Mouse (Mus musculus) midbrain, embryonic 15.5 days (tissue): ENCODE measurements at regions not wholly inside any gene's neighbourhood (a gene's known extent, or its start where the extent isn't known, plus 50 kb on each side); places are given as distances from the start of the nearest gene placed in this dataset.

Experiments used
- ATAC-seq: fragments of 200-750 bp; cut with Nextera tagmentation; replicated peaks from 2 replicates; pipeline ENCODE4 v1.8.0; 2017; ENCODE audit warnings: moderate TSS enrichment
- H3K27ac ChIP-seq: fragments of 300-500 bp; sonication (generic); 2 replicates; pipeline ENCODE4 v1.5.1; 2015; ENCODE audit warnings: mild to moderate bottlenecking, inconsistent platforms
- H3K27me3 ChIP-seq: fragments of 300-500 bp; sonication (generic); replicated peaks from 2 replicates; pipeline ENCODE4 v1.6.1; 2015; ENCODE audit warnings: inconsistent platforms
- H3K36me3 ChIP-seq: fragments of 300-500 bp; sonication (generic); replicated peaks from 2 replicates; pipeline ENCODE4 v1.6.1; 2015; ENCODE audit warnings: inconsistent platforms
- H3K4me1 ChIP-seq: fragments of 300-500 bp; sonication (generic); 2 replicates; pipeline ENCODE4 v1.6.1; 2015; ENCODE audit warnings: inconsistent platforms
- H3K4me2 ChIP-seq: fragments of 300-500 bp; sonication (generic); 2 replicates; pipeline ENCODE4 v1.6.1; 2015; ENCODE audit warnings: inconsistent platforms, mild to moderate bottlenecking, moderate library complexity
- H3K4me3 ChIP-seq: fragments of 300-500 bp; sonication (generic); 2 replicates; pipeline ENCODE4 v1.5.1; 2015; ENCODE audit warnings: mild to moderate bottlenecking, inconsistent platforms
- H3K9ac ChIP-seq: fragments of 300-500 bp; sonication (generic); 2 replicates; pipeline ENCODE4 v1.6.1; 2015; ENCODE audit warnings: mild to moderate bottlenecking, inconsistent platforms
- H3K9me3 ChIP-seq: fragments of 300-500 bp; sonication (generic); 2 replicates; pipeline ENCODE4 v1.6.1; 2016; ENCODE audit warnings: inconsistent platforms
- WGBS: fragments of 180-500 bp; shearing (Covaris S2); methylation state at CpG from one replicate; pipeline ENCODE4 v1.1.7; 2015; ENCODE audit warnings: mixed read lengths; 5-methylcytosine and 5-hydroxymethylcytosine counted together

DNA sequence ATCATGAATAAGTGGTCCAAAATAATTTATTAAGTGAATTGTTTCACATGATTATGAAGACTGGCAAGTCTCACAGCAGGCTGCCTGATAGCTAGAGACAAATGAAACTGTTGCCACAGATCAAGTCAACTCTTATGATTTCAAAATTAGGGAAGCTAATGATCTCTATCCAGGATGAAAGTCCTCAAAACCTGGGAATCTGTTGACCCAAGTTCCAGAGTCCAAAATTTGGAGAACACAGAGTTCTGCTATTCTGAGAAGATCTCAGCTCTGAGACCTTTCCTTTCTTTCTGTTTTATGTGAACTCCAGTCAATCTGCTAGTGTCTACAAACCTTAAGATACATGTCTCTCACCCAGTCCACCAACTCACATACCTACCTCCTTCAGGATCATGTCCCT is 248.9 kb upstream of the Fshr start:
- Histone ChIP-seq H3K27ac (no peak overlapping the region), H3K36me3 (no peaks in the 10 kb centered on the region), H3K4me2 (no peak overlapping the region), H3K4me3 (no peak overlapping the region), H3K27me3 (no peaks in the 10 kb centered on the region), H3K9me3 (no peaks in the 10 kb centered on the region), H3K9ac (no peak overlapping the region), H3K4me1 (no peaks in the 10 kb centered on the region)
- ATAC-seq, result no peak

DNA sequence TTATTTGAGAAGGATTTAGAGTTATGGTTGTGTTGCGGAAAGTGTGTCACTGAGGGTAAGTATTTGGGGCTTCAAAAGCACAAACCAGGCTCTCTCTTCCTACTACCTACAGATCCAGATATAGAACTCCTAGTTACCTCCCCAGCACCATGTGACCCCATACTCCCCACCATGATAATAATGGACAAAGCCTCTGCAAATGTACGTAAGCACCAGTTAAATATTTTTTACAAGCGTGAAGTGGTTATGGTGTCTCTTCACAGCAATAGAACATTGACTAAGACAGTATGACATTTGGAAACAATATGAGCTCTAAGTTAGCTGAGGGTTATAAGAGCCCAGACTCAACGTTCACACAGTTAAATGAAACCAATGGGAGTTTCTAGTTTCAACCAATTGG is 233.8 kb upstream of the Fshr start:
- no peaks in the 10 kb centered on the region for H3K4me1 ChIP-seq
- no peaks in the 10 kb centered on the region for H3K36me3 ChIP-seq
- H3K9ac ChIP-seq, result no peak overlapping the region
- no peaks in the 10 kb centered on the region for H3K9me3 ChIP-seq
- no peaks in the 10 kb centered on the region for H3K27me3 ChIP-seq
- no peak overlapping the region for H3K4me3 ChIP-seq
- 87% methylated on average over 4 of the region's 4 CpGs for WGBS
- no peak for ATAC-seq
- H3K27ac ChIP-seq, result no peak overlapping the region
- H3K4me2 ChIP-seq, result no peak overlapping the region

DNA sequence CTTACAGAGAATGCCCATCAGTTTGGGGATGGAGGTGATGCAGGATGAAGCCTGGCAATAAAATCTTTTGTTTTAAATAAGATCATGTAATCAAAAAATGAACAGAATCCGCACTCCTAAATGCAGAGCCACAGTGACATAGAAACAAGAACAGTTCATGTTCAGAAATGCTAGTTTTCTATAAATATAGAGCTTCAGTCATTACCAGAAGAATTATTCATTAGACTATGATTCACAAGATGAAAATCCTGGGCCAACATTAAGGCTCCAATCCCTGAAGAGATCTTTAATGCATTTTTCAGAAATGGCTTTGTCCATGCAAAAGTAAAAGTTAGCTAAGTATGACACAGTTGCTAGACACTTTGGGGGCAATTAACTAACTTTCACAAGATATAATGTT is 209.6 kb upstream of the Fshr start:
- no peak for ATAC-seq
- no peaks in the 10 kb centered on the region for H3K27me3 ChIP-seq
- 90% methylated on average over 1 of the region's 1 CpGs for WGBS
- no peak overlapping the region for H3K9ac ChIP-seq
- H3K4me2 ChIP-seq, result no peak overlapping the region
- H3K9me3 ChIP-seq, result no peaks in the 10 kb centered on the region
- H3K4me3 ChIP-seq, result no peak overlapping the region
- no peaks in the 10 kb centered on the region for H3K4me1 ChIP-seq
- no peak overlapping the region for H3K27ac ChIP-seq
- no peaks in the 10 kb centered on the region for H3K36me3 ChIP-seq

- 75% methylated on average over 2 of the region's 2 CpGs for WGBS
- H3K27me3 ChIP-seq, result no peaks in the 10 kb centered on the region
- no peaks in the 10 kb centered on the region for H3K4me1 ChIP-seq
- no peaks in the 10 kb centered on the region for H3K9me3 ChIP-seq
- no peak overlapping the region for H3K4me2 ChIP-seq
- ATAC-seq, result no peak
- no peak overlapping the region for H3K27ac ChIP-seq
- no peaks in the 10 kb centered on the region for H3K36me3 ChIP-seq
- no peak overlapping the region for H3K4me3 ChIP-seq
- H3K9ac ChIP-seq, result no peak overlapping the region
Observed at GRCm38 (mm10) chr17:89405589-89405988, 205.1 kb upstream of the Fshr start.

DNA sequence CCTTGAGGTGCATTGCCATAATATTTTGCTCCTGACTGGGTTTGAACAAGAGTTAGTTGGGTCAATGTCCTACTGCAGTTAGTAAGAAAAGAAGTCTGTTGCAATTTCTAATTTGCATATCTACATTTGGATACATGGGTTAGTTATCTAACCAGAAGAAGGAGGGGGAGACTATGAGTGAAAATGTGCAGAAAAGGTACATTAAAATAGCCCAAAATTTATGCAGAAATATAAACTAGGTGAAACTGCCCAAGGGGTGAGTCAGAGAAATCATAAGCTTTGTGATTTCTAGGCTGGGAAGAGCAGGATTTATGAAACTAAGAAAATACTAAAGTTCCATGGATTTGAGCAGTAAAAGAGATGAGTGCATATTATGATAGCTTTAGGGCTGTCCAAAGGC is 156.8 kb upstream of the Fshr start:
- no peak for ATAC-seq
- no peak overlapping the region for H3K9ac ChIP-seq
- no peaks in the 10 kb centered on the region for H3K9me3 ChIP-seq
- no peaks in the 10 kb centered on the region for H3K27me3 ChIP-seq
- H3K36me3 ChIP-seq, result no peaks in the 10 kb centered on the region
- no peaks in the 10 kb centered on the region for H3K4me1 ChIP-seq
- no peak overlapping the region for H3K4me3 ChIP-seq
- no peak overlapping the region for H3K27ac ChIP-seq
- H3K4me2 ChIP-seq, result no peak overlapping the region

DNA sequence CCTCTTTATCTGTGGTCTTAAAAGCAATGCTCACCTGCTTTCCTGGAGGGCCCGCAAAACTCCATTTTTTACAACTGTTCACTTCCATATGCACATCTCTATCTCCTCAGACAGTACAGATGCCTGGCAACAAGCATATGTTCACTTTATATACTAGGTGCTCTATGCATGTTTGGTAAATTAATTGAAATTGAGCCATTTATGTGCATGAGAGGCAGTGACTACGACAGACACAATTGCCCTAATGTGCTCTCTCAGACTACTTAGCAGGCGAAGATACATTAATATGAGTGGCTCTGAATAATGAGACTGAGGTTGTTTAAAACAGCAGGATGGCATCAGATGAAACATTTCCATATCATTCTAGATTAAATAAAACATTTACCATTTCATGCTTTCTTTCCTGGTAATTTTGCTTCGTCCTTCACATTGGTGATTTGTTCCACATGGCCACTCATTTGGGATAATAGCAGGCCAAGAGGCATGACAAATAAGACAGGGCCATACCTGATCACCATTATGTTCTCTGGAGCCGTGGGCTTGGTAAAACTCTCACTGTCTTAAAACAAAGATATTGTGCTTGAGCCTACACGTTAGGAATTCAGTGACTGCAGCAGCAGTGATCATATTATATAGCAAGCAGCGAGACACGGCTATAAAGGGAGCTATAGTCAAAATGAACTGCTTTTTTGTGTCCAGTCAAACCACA is 140.2 kb upstream of the Fshr start:
- 61% methylated on average over 8 of the region's 8 CpGs for WGBS
- Histone ChIP-seq H3K9ac (no peak overlapping the region), H3K4me2 (no peak overlapping the region), H3K4me3 (no peak overlapping the region), H3K27me3 (no peaks in the 10 kb centered on the region), H3K4me1 (no peaks in the 10 kb centered on the region), H3K27ac (no peak overlapping the region), H3K36me3 (no peaks in the 10 kb centered on the region), H3K9me3 (no peaks in the 10 kb centered on the region)
- no peak for ATAC-seq

DNA sequence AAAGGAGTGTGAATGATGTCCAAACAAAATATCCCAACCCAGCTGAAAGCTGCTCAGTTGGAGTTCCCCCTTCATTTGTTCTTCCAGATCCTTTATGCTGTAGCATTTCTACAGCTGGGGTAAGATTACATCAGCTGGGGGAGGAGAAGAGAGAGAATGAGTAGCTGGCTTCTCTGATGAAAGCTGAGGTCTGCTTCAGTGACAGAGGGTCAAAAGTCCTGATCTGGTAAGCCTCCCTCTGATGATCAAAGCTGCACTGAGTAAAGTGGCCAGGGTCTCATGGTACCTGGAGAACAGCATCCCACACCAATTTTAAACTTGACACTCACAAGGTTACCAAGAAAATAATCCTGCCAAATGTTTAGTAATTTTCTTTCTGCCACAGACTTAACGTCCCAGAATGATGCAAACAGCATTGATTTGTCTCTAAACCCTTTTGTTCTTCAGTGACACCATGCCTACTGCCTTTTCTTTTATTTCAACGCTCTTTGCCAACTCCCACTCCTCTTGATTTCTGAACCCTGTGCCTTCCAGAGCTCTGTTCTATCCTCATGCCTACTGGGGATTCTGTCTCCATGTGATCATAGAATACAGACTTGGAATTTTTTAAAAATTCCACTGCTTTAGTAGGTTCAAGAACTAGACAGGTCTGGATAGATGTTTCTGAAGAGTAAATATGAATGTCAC is 119.3 kb upstream of the Fshr start:
- Histone ChIP-seq H3K27me3 (no peaks in the 10 kb centered on the region), H3K27ac (no peak overlapping the region), H3K4me1 (no peaks in the 10 kb centered on the region), H3K9me3 (no peaks in the 10 kb centered on the region), H3K36me3 (no peaks in the 10 kb centered on the region), H3K4me3 (no peak overlapping the region), H3K4me2 (no peak overlapping the region), H3K9ac (no peak overlapping the region)
- no peak for ATAC-seq
- WGBS, result 31% methylated on average over 2 of the region's 2 CpGs

DNA sequence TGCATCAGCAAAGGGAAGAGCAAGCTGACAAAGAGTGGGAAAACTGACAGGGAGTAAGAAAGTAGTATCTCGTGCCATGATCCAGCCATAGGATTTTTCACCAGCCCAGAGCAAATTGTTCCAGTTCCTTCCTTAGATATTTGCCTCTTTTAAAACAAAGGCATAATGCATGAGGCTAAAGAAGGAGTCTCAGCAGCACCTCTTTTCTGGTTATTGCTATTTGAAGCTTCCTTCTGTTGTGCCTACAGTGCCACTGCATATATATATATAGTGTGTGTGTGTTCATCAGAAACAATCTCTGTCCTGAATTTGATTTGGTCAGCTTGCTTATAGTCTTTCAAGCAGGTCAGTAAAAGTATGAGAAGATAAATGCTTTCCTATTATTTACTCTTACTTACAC is 117.9 kb upstream of the Fshr start:
- Histone ChIP-seq H3K4me3 (no peak overlapping the region), H3K27me3 (no peaks in the 10 kb centered on the region), H3K9me3 (no peaks in the 10 kb centered on the region), H3K36me3 (no peaks in the 10 kb centered on the region), H3K4me1 (no peaks in the 10 kb centered on the region), H3K4me2 (no peak overlapping the region), H3K9ac (no peak overlapping the region), H3K27ac (no peak overlapping the region)
- WGBS, result 84% methylated on average over 1 of the region's 1 CpGs
- ATAC-seq, result no peak

- Histone ChIP-seq H3K4me2 (no peak overlapping the region), H3K36me3 (no peaks in the 10 kb centered on the region), H3K9ac (no peak overlapping the region), H3K4me3 (no peak overlapping the region), H3K9me3 (no peaks in the 10 kb centered on the region), H3K4me1 (no peaks in the 10 kb centered on the region), H3K27ac (no peak overlapping the region), H3K27me3 (no peaks in the 10 kb centered on the region)
- no peak for ATAC-seq
- 91% methylated on average over 12 of the region's 12 CpGs for WGBS
Observed at GRCm38 (mm10) chr17:89311133-89311532, 110.7 kb upstream of the Fshr start.

DNA sequence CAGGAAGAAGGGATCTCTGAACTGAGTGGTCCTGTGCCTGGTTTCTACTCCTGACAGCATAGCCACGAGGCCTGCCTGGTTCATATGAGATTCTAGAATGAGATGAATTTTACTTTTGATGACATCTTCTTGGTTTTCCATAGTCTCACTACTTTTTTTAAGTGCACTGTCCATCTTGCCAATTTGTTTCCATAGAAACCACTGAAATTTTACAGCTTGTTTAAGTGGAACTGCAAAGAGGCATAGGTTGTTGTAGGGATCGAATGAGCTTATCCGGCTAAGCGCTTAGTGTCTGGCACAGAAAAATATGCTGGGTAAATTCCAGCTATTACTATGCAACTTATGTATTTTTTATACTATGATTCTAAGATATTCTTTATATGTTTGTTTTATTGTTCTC is 100.8 kb upstream of the Fshr start:
- no peaks in the 10 kb centered on the region for H3K27me3 ChIP-seq
- WGBS, result 83% methylated on average over 4 of the region's 4 CpGs
- no peak for ATAC-seq
- no peak overlapping the region for H3K4me2 ChIP-seq
- H3K4me1 ChIP-seq, result peaks cover 10% of the 10 kb centered on the region
- no peaks in the 10 kb centered on the region for H3K36me3 ChIP-seq
- no peak overlapping the region for H3K4me3 ChIP-seq
- no peak overlapping the region for H3K27ac ChIP-seq
- no peak overlapping the region for H3K9ac ChIP-seq
- no peaks in the 10 kb centered on the region for H3K9me3 ChIP-seq

DNA sequence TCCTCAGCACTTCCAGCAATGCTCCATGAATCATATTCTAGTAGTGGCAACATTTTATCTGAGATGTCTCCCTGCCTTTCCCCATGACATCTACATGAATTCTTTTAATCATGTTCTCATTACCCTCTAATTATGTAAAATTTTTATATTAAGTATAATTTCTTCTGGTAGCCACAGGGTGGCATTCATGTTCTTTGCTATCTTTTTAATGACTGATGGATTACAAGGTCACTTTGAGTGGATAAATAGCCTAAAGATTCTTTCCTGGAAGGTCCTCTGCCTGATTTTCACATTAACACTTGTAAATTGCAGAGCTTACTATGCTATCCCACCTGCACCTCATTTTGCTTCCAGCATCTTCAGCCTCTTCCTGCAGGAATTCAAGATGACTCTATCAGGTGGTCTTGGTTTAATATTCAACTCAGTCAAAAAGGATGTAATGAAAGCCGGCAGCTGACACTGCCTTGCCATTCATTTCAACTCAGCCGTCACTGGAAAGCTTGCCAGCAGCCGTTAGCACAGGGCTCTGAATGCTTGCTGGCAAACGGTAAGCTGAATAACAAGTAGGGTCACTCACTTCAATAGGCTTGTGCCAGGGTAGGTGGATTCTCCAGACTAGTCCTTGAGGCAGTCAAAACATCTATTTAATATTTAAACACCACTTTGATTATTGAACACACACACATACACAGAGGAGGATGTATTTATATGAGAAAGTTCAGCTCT is 97.0 kb upstream of the Fshr start:
- Histone ChIP-seq H3K4me1 (peaks cover 10% of the 10 kb centered on the region), H3K9ac (no peak overlapping the region), H3K4me2 (no peak overlapping the region), H3K27me3 (no peaks in the 10 kb centered on the region), H3K36me3 (no peaks in the 10 kb centered on the region), H3K27ac (0 out of 2 replicates have a peak overlapping the region, but pooled peaks have one; percentile 13), H3K9me3 (no peaks in the 10 kb centered on the region), H3K4me3 (no peak overlapping the region)
- ATAC-seq, result peak; percentile 91
- WGBS, result 6% methylated on average over 4 of the region's 4 CpGs

DNA sequence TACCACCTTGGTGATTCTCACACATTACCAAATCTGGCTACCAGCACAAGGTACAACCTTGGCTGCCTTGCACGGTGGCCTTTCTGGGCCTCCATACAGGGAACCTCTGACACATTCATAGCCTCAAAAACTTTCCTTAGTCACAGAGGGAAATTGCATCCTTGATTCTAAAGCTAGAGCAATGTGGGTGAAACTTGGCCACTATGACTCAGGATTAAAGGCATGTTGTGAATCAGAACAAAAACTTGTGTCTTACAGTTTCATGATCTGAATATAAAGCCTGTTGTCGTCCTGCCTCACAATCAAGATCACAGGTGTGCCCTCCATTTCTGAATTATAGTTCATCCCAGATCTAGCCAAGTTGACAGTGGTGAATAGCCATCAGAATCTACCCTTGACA is 80.8 kb upstream of the Fshr start:
- no peak for ATAC-seq
- Histone ChIP-seq H3K9me3 (peaks cover 7% of the 10 kb centered on the region; the same call in 1 of the 2 replicates), H3K36me3 (no peaks in the 10 kb centered on the region), H3K4me1 (no peaks in the 10 kb centered on the region), H3K4me2 (no peak overlapping the region), H3K4me3 (no peak overlapping the region), H3K27me3 (no peaks in the 10 kb centered on the region), H3K27ac (no peak overlapping the region), H3K9ac (no peak overlapping the region)
- 95% methylated on average over 2 of the region's 2 CpGs for WGBS

GRCm38 (mm10) chr17:89272141-89272540 is 71.7 kb upstream of the Fshr start:
- Histone ChIP-seq H3K4me2 (no peak overlapping the region), H3K9me3 (no peaks in the 10 kb centered on the region), H3K4me3 (no peak overlapping the region), H3K36me3 (no peaks in the 10 kb centered on the region), H3K4me1 (no peaks in the 10 kb centered on the region), H3K9ac (no peak overlapping the region), H3K27me3 (no peaks in the 10 kb centered on the region), H3K27ac (no peak overlapping the region)
- no peak for ATAC-seq
